8 mouse cellular contexts compared by ENCODE assay signal in genomic region chr9:65580401-65581256, GRCm38 (mm10). TPM values are rescaled to one million over a fixed set of nuclear protein-coding genes. Genes with fewer than 3 reads are reported as not detected.
DNase-seq lines count a peak whose midpoint lies in the region; ATAC-seq lines count a peak whose summit lies in the region.

No protein-coding gene starts in this region.

- 7% methylated on average over 29 of the region's 29 CpGs for WGBS in hindbrain, embryonic 12.5 days

- DNase-seq in R1 (ENCODE audit: low read depth, low spot score): peak; percentile 97
- DNase-seq in cerebellum, postnatal 14 days: peak; percentile 91 to 95
- peak; percentile 64 to 70 for DNase-seq in frontal cortex, postnatal 14 days (ENCODE audit: low spot score in 2 of 2)
- peak; percentile 75 to 80 for DNase-seq in layer of hippocampus, postnatal 14 days (ENCODE audit: low spot score in 2 of 2)
- DNase-seq in lung, postnatal 4 days: peak; percentile 86 to 93
- peak; percentile 94 for DNase-seq in retina, postnatal 1 day
- DNase-seq in urinary bladder, postnatal 14 days (ENCODE audit: low spot score): peak; percentile 92

- peak overlapping the region; percentile 58 for H3K4me2 ChIP-seq in hindbrain, embryonic 12.5 days (replicated peaks)

- no peaks in the 10 kb centered on the region for H3K27me3 ChIP-seq in hindbrain, embryonic 12.5 days

- H3K4me1 ChIP-seq in hindbrain, embryonic 12.5 days: peaks cover 28% of the 10 kb centered on the region

- H3K4me3 ChIP-seq in hindbrain, embryonic 12.5 days: peak overlapping the region; percentile 61

- peak; percentile 82 for ATAC-seq in hindbrain, embryonic 12.5 days (ENCODE audit: low FRiP score)

- H3K9me3 ChIP-seq in hindbrain, embryonic 12.5 days (replicated peaks): no peaks in the 10 kb centered on the region

- H3K27ac ChIP-seq in hindbrain, embryonic 12.5 days: peak overlapping the region; percentile 78

- peak overlapping the region; percentile 49; the same call in 1 of the 2 replicates for H3K9ac ChIP-seq in hindbrain, embryonic 12.5 days

- H3K36me3 ChIP-seq in hindbrain, embryonic 12.5 days: no peaks in the 10 kb centered on the region

RNA-seq across cellular contexts. Expression of gene Plekho2, which starts 0.8 kb away (rescaled TPM):
- polyA plus RNA-seq in hindbrain, embryonic 12.5 days (2016; fragmentation: Nextera tagmentation; extraction: Ambion mirVana): 12.4 and 14.1 TPM in 2 replicates
- total RNA-seq in layer of hippocampus, postnatal 14 days (2021): 1 to 10 TPM; 7.5 to 9.4 TPM

RNA-seq across cellular contexts. Expression of gene Pif1, which starts 6.3 kb away (rescaled TPM):
- polyA plus RNA-seq in hindbrain, embryonic 12.5 days (2016; fragmentation: Nextera tagmentation; extraction: Ambion mirVana): 13.9 and 16.5 TPM in 2 replicates
- total RNA-seq in layer of hippocampus, postnatal 14 days (2021): under 1 TPM; 0.67 to 0.69 TPM

RNA-seq across cellular contexts. Expression of gene Rbpms2, which starts 48.8 kb away (rescaled TPM):
- 13.7 and 15.0 TPM in 2 replicates for polyA plus RNA-seq in hindbrain, embryonic 12.5 days (2016; fragmentation: Nextera tagmentation; extraction: Ambion mirVana)
- 1 to 10 TPM; 2.1 to 2.3 TPM for total RNA-seq in layer of hippocampus, postnatal 14 days (2021)

Comparison
In these comparisons a context has a peak if more than half of its experiments do, and no peak if none do; other contexts are left out.
1. Peak in every context shown above with its lines: DNase-seq, ATAC-seq, H3K4me3 ChIP-seq and H3K27ac ChIP-seq.